Mouse (Mus musculus): ENCODE data around the gene Arg2.

Gene Arg2

GRCm38 (mm10) chr12:79130299-79131177 is at the start of gene Arg2:
Gene Arg2 (plus strand): TSS chr12:79130777.
- peak; percentile 85 to 89 for DNase-seq

GRCm38 (mm10) chr12:79089182-79089812 is 41.3 kb upstream of the Arg2 start, which contains the start of gene Pigh:
Gene Pigh (minus strand): TSS chr12:79089651.
- DNase-seq: peak; percentile 91 to 94

GRCm38 (mm10) chr12:79092569-79092968 is 38.0 kb upstream of the Arg2 start:
- DNase-seq: peak; percentile 56 to 60

- peak; percentile 27 to 42 for DNase-seq
These were observed 33.3 kb upstream of the Arg2 start for GRCm38 (mm10) chr12:79097106-79097752.

GRCm38 (mm10) chr12:79103773-79104172 is 26.8 kb upstream of the Arg2 start:
- DNase-seq: no peak

GRCm38 (mm10) chr12:79104544-79104943 is 26.0 kb upstream of the Arg2 start:
- no peak for DNase-seq

GRCm38 (mm10) chr12:79105312-79105711 is 25.3 kb upstream of the Arg2 start:
- peak in 1 of 2 experiments; percentile 27 for DNase-seq

GRCm38 (mm10) chr12:79118991-79119390 is 11.6 kb upstream of the Arg2 start:
- DNase-seq: no peak

- no peak for DNase-seq
These were observed 7.8 kb upstream of the Arg2 start for GRCm38 (mm10) chr12:79122820-79123219.

- no peak for DNase-seq
These were observed 650 bp downstream of the Arg2 start for GRCm38 (mm10) chr12:79131178-79131675.

GRCm38 (mm10) chr12:79131706-79132460 is 1.3 kb downstream of the Arg2 start:
- DNase-seq: no peak

GRCm38 (mm10) chr12:79134676-79135075 is 4.1 kb downstream of the Arg2 start:
- no peak for DNase-seq

- DNase-seq: no peak
These were observed 4.5 kb downstream of the Arg2 start for GRCm38 (mm10) chr12:79135105-79135504.

GRCm38 (mm10) chr12:79136949-79137348 is 6.4 kb downstream of the Arg2 start:
- DNase-seq: no peak

- no peak for DNase-seq
These were observed 8.4 kb downstream of the Arg2 start for GRCm38 (mm10) chr12:79138999-79139398.

GRCm38 (mm10) chr12:79139417-79139816 is 8.8 kb downstream of the Arg2 start:
- no peak for DNase-seq

GRCm38 (mm10) chr12:79140811-79141210 is 10.2 kb downstream of the Arg2 start:
- no peak for DNase-seq

- DNase-seq: no peak
These were observed 10.8 kb downstream of the Arg2 start for GRCm38 (mm10) chr12:79141384-79141783.

- no peak for DNase-seq
These were observed 19.1 kb downstream of the Arg2 start for GRCm38 (mm10) chr12:79149653-79150052.

GRCm38 (mm10) chr12:79162876-79163275 is 32.3 kb downstream of the Arg2 start:
- DNase-seq: no peak

GRCm38 (mm10) chr12:79169173-79169572 is 38.6 kb downstream of the Arg2 start:
- no peak for DNase-seq

GRCm38 (mm10) chr12:79170421-79170820 is 39.8 kb downstream of the Arg2 start:
- no peak for DNase-seq
